Mouse (Mus musculus) kidney, adult 2 months (tissue): ENCODE measurements at regions not wholly inside any gene's neighbourhood (a gene's known extent, or its start where the extent isn't known, plus 50 kb on each side); places are given as distances from the start of the nearest gene placed in this dataset.

ENCODE experiments used
- DNase-seq: peaks from one replicate; pipeline ENCODE4 v3.0.0; 2021
- H3K27ac ChIP-seq: fragments of 200-500 bp; 2 replicates; pipeline ENCODE4 v1.5.1; 2012; ENCODE audit warnings: low read depth, low read length, control low read depth, inconsistent platforms; ENCODE audit not compliant: insufficient read depth
- H3K27me3 ChIP-seq: fragments of 200-500 bp; replicated peaks from 2 replicates; pipeline ENCODE4 v1.6.1; 2012; ENCODE audit warnings: mild to moderate bottlenecking, moderate library complexity, low read length, inconsistent platforms; ENCODE audit not compliant: control insufficient read depth, insufficient read depth
- H3K36me3 ChIP-seq: fragments of 200-500 bp; 2 replicates; pipeline ENCODE4 v1.6.1; 2012; ENCODE audit warnings: mild to moderate bottlenecking, moderate library complexity, low read length, inconsistent platforms; ENCODE audit not compliant: control insufficient read depth, insufficient read depth
- H3K4me1 ChIP-seq: fragments of 200-500 bp; 2 replicates; pipeline ENCODE4 v1.6.1; 2011; ENCODE audit warnings: low read length; ENCODE audit not compliant: control insufficient read depth, insufficient read depth
- H3K4me3 ChIP-seq: fragments of 200-500 bp; 2 replicates; pipeline ENCODE4 v1.5.1; 2011; ENCODE audit warnings: mild to moderate bottlenecking, low read depth, low read length, control low read depth; ENCODE audit not compliant: insufficient read depth
- CTCF ChIP-seq: fragments of 200-500 bp; conservative IDR thresholded peaks from 2 replicates; pipeline ENCODE4 v1.5.1; 2011; ENCODE audit warnings: low read depth, mild to moderate bottlenecking, control low read depth, low read length, moderate library complexity, mixed read lengths; ENCODE audit not compliant: insufficient read depth, insufficient read length
- POLR2A ChIP-seq: fragments of 200-500 bp; IDR thresholded peaks from one replicate; pipeline ENCODE4 v1.6.1; 2011; ENCODE audit warnings: low read depth, low read length, control low read depth
- WGBS: fragments of 180-500 bp; shearing (Covaris S2); methylation state at CpG from one replicate; pipeline ENCODE4 v1.1.7; 2018; 5-methylcytosine and 5-hydroxymethylcytosine counted together

DNA sequence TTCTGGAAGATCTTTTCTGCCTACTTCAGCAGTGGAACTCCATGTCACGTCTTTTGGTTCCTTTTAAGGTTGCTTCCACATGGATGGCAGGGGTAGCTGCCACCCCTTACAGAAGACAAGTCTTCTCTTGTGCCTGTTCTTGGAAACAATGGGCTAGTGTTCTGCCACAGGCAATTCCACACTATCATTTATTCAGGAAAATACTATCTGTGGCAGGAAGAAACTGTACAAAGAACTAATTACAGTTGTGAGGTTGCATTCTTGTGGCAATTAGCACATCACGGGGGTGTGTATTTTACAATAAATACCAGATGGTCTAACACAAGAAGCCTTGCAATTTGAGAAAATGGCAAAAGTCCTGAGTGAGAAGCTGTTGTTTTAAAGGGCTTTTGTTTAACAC is 489.8 kb downstream of the Ccdc50 start:
- H3K36me3 ChIP-seq = no peaks in the 10 kb centered on the region
- TF ChIP-seq CTCF (no peak), POLR2A (no peak)
- no peaks in the 10 kb centered on the region for H3K4me1 ChIP-seq
- no peak overlapping the region for H3K4me3 ChIP-seq
- DNase-seq = no peak
- H3K27me3 ChIP-seq = no peaks in the 10 kb centered on the region
- H3K27ac ChIP-seq = no peak overlapping the region
- 48% methylated on average over 2 of the region's 2 CpGs for WGBS

GRCm38 (mm10) chr16:27878950-27879349 is 490.3 kb downstream of the Ccdc50 start:
- Histone ChIP-seq H3K27ac (no peak overlapping the region), H3K36me3 (no peaks in the 10 kb centered on the region), H3K4me1 (no peaks in the 10 kb centered on the region), H3K4me3 (no peak overlapping the region), H3K27me3 (no peaks in the 10 kb centered on the region)
- TF ChIP-seq CTCF (no peak), POLR2A (no peak)
- no peak for DNase-seq
- 59% methylated on average over 3 of the region's 3 CpGs for WGBS

DNA sequence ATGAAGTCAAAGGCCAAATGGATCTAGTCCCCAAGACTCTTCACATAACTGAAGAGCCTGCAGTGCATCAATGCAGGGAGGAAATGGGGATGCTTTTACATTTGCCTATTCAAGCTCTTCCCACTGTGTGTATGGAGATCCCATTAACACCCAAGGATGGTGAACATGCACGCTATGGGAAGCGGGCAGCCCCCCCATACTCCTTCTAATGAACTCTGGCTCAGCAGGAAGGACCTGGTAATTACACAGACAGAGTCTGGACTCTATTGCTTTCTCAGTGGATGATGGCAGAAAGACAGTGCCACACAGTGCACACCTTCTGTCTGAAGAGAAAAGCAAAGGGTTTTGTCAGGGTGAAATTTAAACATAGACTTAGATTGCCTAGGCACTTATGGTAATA is 495.7 kb downstream of the Ccdc50 start:
- WGBS = 72% methylated on average over 2 of the region's 2 CpGs
- no peak for DNase-seq
- Histone ChIP-seq H3K4me1 (no peaks in the 10 kb centered on the region), H3K27ac (no peak overlapping the region), H3K27me3 (no peaks in the 10 kb centered on the region), H3K4me3 (no peak overlapping the region), H3K36me3 (no peaks in the 10 kb centered on the region)
- TF ChIP-seq CTCF = no peak
- TF ChIP-seq POLR2A = no peak

- no peaks in the 10 kb centered on the region for H3K36me3 ChIP-seq
- H3K27ac ChIP-seq = no peak overlapping the region
- no peak overlapping the region for H3K4me3 ChIP-seq
- no peaks in the 10 kb centered on the region for H3K4me1 ChIP-seq
- no peak for TF ChIP-seq POLR2A
- TF ChIP-seq CTCF = no peak
- DNase-seq = no peak
- WGBS = 0% methylated on average over 2 of the region's 2 CpGs
- H3K27me3 ChIP-seq = no peaks in the 10 kb centered on the region
Observed at GRCm38 (mm10) chr16:27906036-27906435, 517.4 kb downstream of the Ccdc50 start.

DNA sequence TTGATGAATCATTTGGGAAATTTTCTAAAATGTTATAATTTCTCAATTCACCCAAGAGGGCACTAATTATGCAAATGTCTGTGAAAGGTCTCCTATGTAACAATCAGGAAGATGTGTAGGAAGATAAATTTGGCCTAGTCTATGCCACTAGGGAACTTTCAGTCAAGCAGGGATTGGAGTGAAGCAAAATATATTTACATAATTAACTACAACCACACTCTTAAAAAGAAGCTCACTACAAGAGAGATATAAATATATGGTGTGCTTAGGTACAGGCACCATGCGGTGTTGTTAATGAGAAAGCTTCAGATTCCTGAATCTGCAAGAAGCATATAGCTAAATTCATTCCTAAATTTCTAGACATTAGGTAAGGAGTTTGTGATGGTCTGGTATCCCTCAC is 526.8 kb downstream of the Ccdc50 start:
- Histone ChIP-seq H3K27ac (no peak overlapping the region), H3K27me3 (no peaks in the 10 kb centered on the region), H3K4me1 (no peaks in the 10 kb centered on the region), H3K4me3 (no peak overlapping the region), H3K36me3 (no peaks in the 10 kb centered on the region)
- no peak for DNase-seq
- TF ChIP-seq CTCF (no peak), POLR2A (no peak)
- WGBS = 98% methylated on average over 1 of the region's 1 CpGs

DNA sequence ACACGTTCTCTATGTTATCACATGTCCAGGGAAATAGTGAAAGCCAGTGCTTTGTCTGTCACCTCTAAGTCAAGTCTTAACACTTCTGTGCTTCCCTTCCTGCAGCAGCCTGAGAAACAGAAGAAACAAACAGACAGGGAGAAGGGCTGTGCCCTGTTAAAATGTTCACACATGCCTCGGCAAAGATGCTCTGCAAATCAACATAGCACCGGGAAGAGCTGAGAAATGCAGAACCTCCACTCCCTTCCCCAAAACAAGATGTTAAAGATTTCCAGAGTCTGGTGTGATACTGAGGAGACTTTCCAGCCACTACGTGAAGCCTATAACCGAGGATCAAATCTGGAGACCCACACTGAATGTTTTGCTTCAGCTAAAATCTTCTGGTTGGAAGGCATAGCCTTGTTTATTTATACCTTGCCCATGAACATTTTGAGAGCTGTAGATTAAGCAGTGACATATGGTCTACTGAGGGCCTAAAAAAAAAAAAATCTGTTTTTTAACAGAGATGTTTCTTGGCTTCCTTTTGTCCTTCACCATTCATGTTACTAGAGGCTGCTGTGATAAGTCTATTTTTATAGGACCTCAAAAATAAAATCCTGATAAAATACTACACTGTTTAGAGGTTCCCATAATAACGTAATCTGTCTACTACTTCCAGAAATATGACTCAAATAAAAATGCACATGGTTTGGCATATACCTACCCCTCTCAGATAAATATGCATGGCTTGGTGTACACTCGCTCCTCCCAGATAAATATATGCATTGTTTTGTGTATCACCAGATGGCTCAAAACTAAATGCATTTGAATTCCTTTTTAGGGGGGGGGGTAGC is 537.1 kb downstream of the Ccdc50 start:
- Histone ChIP-seq H3K4me1 (no peaks in the 10 kb centered on the region), H3K27ac (no peak overlapping the region), H3K4me3 (no peak overlapping the region), H3K27me3 (no peaks in the 10 kb centered on the region), H3K36me3 (no peaks in the 10 kb centered on the region)
- no peak for DNase-seq
- WGBS = 56% methylated on average over 7 of the region's 7 CpGs
- TF ChIP-seq POLR2A (no peak), CTCF (no peak)

DNA sequence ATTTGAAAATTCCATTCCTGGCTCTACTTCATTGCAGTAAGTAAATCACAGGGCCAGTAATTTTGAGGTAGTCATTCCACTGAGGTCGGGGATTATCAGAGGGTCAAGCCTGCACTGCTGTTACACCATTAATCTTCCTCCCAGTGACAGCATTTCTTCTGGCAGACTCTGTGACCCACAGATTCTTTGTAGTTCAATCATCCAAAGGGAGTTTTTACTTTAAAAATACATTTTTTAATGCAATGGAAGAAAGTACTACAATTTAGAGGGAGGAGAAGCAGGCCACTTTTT is 537.6 kb downstream of the Ccdc50 start:
- H3K27ac ChIP-seq = no peak overlapping the region
- no peaks in the 10 kb centered on the region for H3K36me3 ChIP-seq
- DNase-seq = peak; percentile 4
- 28% methylated on average over 1 of the region's 1 CpGs for WGBS
- H3K4me3 ChIP-seq = no peak overlapping the region
- no peaks in the 10 kb centered on the region for H3K27me3 ChIP-seq
- no peaks in the 10 kb centered on the region for H3K4me1 ChIP-seq
- no peak for TF ChIP-seq CTCF
- TF ChIP-seq POLR2A = no peak
